Mouse (Mus musculus) inflammation-experienced regulatory T-cells, adult 6 months (primary cell): Measurements from ENCODE around the gene Rad18. TPM values are rescaled to one million over a fixed set of nuclear protein-coding genes. Genes with fewer than 3 reads are reported as not detected.

Experiments used
- ATAC-seq: one replicate; pipeline ENCODE4 v1.8.0; 2017
- polyA plus RNA-seq, 3 experiments: library from polyadenylated mRNA; unstranded; fragments of 100-300 nt; shearing (Covaris generic); gene quantifications; one replicate each; pipeline ENCODE4 v1.2.1; 2017

Rad18 gene
- polyA plus RNA-seq, 3 experiments from 2014 or later = 41.6 to 55.6 (median 43.0) TPM

- ATAC-seq = no peak
Observed at GRCm38 (mm10) chr6:112684065-112684464, 12.4 kb downstream of the Rad18 start.

- ATAC-seq = no peak
Observed at GRCm38 (mm10) chr6:112632071-112632470, 64.4 kb downstream of the Rad18 start.

- ATAC-seq = no peak
Observed at GRCm38 (mm10) chr6:112630291-112630690, 66.2 kb downstream of the Rad18 start.

GRCm38 (mm10) chr6:112628301-112628700 lies 68.2 kb downstream of the Rad18 start:
- no peak for ATAC-seq

- ATAC-seq = no peak
Observed at GRCm38 (mm10) chr6:112622321-112622720, 74.2 kb downstream of the Rad18 start.

- no peak for ATAC-seq
Observed at GRCm38 (mm10) chr6:112620027-112620426, 76.5 kb downstream of the Rad18 start.

- no peak for ATAC-seq
Observed at GRCm38 (mm10) chr6:112617728-112618318, 78.7 kb downstream of the Rad18 start.

GRCm38 (mm10) chr6:112609027-112609426 lies 87.5 kb downstream of the Rad18 start:
- ATAC-seq = no peak

GRCm38 (mm10) chr6:112603866-112604265 lies 92.6 kb downstream of the Rad18 start:
- ATAC-seq = no peak

GRCm38 (mm10) chr6:112594971-112595370 lies 101.5 kb downstream of the Rad18 start:
- ATAC-seq = no peak

GRCm38 (mm10) chr6:112587912-112588311 lies 108.6 kb downstream of the Rad18 start:
- no peak for ATAC-seq

GRCm38 (mm10) chr6:112586999-112587398 lies 109.5 kb downstream of the Rad18 start:
- ATAC-seq = no peak

GRCm38 (mm10) chr6:112584961-112585360 lies 111.5 kb downstream of the Rad18 start:
- no peak for ATAC-seq

- no peak for ATAC-seq
Observed at GRCm38 (mm10) chr6:112582022-112582421, 114.5 kb downstream of the Rad18 start.

- ATAC-seq = no peak
Observed at GRCm38 (mm10) chr6:112577198-112577597, 119.3 kb downstream of the Rad18 start.

GRCm38 (mm10) chr6:112574558-112574957 lies 121.9 kb downstream of the Rad18 start:
- ATAC-seq = no peak

GRCm38 (mm10) chr6:112570413-112570812 lies 126.1 kb downstream of the Rad18 start:
- no peak for ATAC-seq

Other genes with a start within 250 kb of the Rad18 start
- not detected for gene Cav3, start 237.2 kb downstream of the Rad18 start, polyA plus RNA-seq
- gene Oxtr, start 206.7 kb downstream of the Rad18 start, polyA plus RNA-seq = not detected